Mouse (Mus musculus) cortical plate, adult 2 months (tissue): ENCODE results near the gene Mcpt8. TPM values are rescaled to one million over a fixed set of nuclear protein-coding genes. Genes with fewer than 3 reads are reported as not detected.
"Not testable (repeated sequence)": the region's sequence is repeated elsewhere in the genome, so short reads cannot be mapped to it uniquely, and the experiment has no call there.

Experiments
- H3K27ac ChIP-seq: fragments of 200-500 bp; 2 replicates; pipeline ENCODE4 v1.5.1; 2012; ENCODE audit warnings: low read length, control low read depth, inconsistent platforms; ENCODE audit not compliant: insufficient read depth
- H3K4me1 ChIP-seq: fragments of 200-500 bp; 2 replicates; pipeline ENCODE4 v1.6.1; 2011; ENCODE audit warnings: low read length; ENCODE audit not compliant: control insufficient read depth, insufficient read depth
- H3K4me3 ChIP-seq: fragments of 200-500 bp; 2 replicates; pipeline ENCODE4 v1.5.1; 2011; ENCODE audit warnings: mild to moderate bottlenecking, low read length, control low read depth; ENCODE audit not compliant: insufficient read depth
- CTCF ChIP-seq: fragments of 200-500 bp; IDR thresholded peaks from 2 replicates; pipeline ENCODE4 v1.5.1; 2011; ENCODE audit warnings: mild to moderate bottlenecking, control low read depth, low read length; ENCODE audit not compliant: insufficient read depth; ENCODE audit errors: extremely low read depth
- POLR2A ChIP-seq: fragments of 200-500 bp; IDR thresholded peaks from 2 replicates; pipeline ENCODE4 v1.6.1; 2011; ENCODE audit warnings: mild to moderate bottlenecking, low read length, control low read depth; ENCODE audit not compliant: insufficient read depth; ENCODE audit errors: extremely low read depth
- polyA plus RNA-seq: library from polyadenylated mRNA; depleted of rRNA; stranded (reverse); fragments of >200 nt; gene quantifications from 2 replicates; pipeline ENCODE4 v1.2.3, GENCODE M21; 2012; rRNA removed

The Mcpt8 gene
- not detected in 2 replicates for polyA plus RNA-seq

- Histone ChIP-seq H3K27ac (no peak within 1 kb of the TSS), H3K4me3 (no peak within 1 kb of the TSS), H3K4me1 (no peaks in the 10 kb centered on the region)
- no peak for TF ChIP-seq CTCF
- TF ChIP-seq POLR2A: no peak
Observed at GRCm38 (mm10) chr14:56085167-56085566, at the start of gene Mcpt8. TSS of gene Mcpt8 (minus strand) at chr14:56085273.

- not testable (repeated sequence) for H3K4me1 ChIP-seq, H3K4me3 ChIP-seq, H3K27ac ChIP-seq
Observed at GRCm38 (mm10) chr14:56133675-56134074, 48.6 kb upstream of the Mcpt8 start.

GRCm38 (mm10) chr14:56132508-56132907, 47.4 kb upstream of the Mcpt8 start, which contains the start of gene Gzmd:
TSS of gene Gzmd (minus strand) at chr14:56132608.
- H3K4me3 ChIP-seq, H3K4me1 ChIP-seq, H3K27ac ChIP-seq: not testable (repeated sequence)

GRCm38 (mm10) chr14:56128341-56128740, 43.3 kb upstream of the Mcpt8 start:
- H3K4me1 ChIP-seq: no peaks in the 10 kb centered on the region
- H3K27ac ChIP-seq: no peak overlapping the region
- no peak overlapping the region for H3K4me3 ChIP-seq
- TF ChIP-seq CTCF: no peak

- TF ChIP-seq CTCF: no peak
- TF ChIP-seq POLR2A: no peak
Observed at GRCm38 (mm10) chr14:56123516-56123915, 38.4 kb upstream of the Mcpt8 start.

GRCm38 (mm10) chr14:56120525-56120924, 35.5 kb upstream of the Mcpt8 start, which contains the start of gene Gzme:
TSS of gene Gzme (minus strand) at chr14:56120625.
- TF ChIP-seq POLR2A (no peak), CTCF (no peak)
- no peak within 1 kb of the TSS for H3K4me3 ChIP-seq
- no peak within 1 kb of the TSS for H3K27ac ChIP-seq
- H3K4me1 ChIP-seq: no peaks in the 10 kb centered on the region

More at GRCm38 (mm10) chr14:56123516-56123915, 38.4 kb upstream of the Mcpt8 start:
- Histone ChIP-seq H3K4me1 (no peaks in the 10 kb centered on the region), H3K4me3 (no peak overlapping the region), H3K27ac (no peak overlapping the region)

GRCm38 (mm10) chr14:56115531-56116310, 30.6 kb upstream of the Mcpt8 start:
- H3K4me1 ChIP-seq, H3K27ac ChIP-seq, H3K4me3 ChIP-seq: not testable (repeated sequence)

GRCm38 (mm10) chr14:56105447-56106180, 20.5 kb upstream of the Mcpt8 start:
- H3K4me1 ChIP-seq: no peaks in the 10 kb centered on the region

GRCm38 (mm10) chr14:56105016-56105415, 19.9 kb upstream of the Mcpt8 start:
- H3K4me3 ChIP-seq: no peak overlapping the region
- no peak overlapping the region for H3K27ac ChIP-seq
- no peaks in the 10 kb centered on the region for H3K4me1 ChIP-seq
- TF ChIP-seq CTCF (no peak), POLR2A (no peak)

More at GRCm38 (mm10) chr14:56105447-56106180, 20.5 kb upstream of the Mcpt8 start:
- TF ChIP-seq POLR2A: no peak
- no peak for TF ChIP-seq CTCF
- no peak overlapping the region for H3K4me3 ChIP-seq
- no peak overlapping the region for H3K27ac ChIP-seq

- Histone ChIP-seq H3K4me3 (no peak overlapping the region), H3K27ac (no peak overlapping the region), H3K4me1 (no peaks in the 10 kb centered on the region)
- TF ChIP-seq POLR2A (no peak), CTCF (no peak)
Observed at GRCm38 (mm10) chr14:56103452-56103851, 18.4 kb upstream of the Mcpt8 start.
